Mouse (Mus musculus) erythroblast, embryonic 14.5 days (primary cell): ENCODE results near the gene Myl6.

ENCODE experiments used
- GATA1 ChIP-seq: IDR thresholded peaks from 2 replicates; pipeline ENCODE4 v1.6.1; 2012; ENCODE audit warnings: low read length, inconsistent platforms, mixed read lengths
- TAL1 ChIP-seq: IDR thresholded peaks from 3 replicates; pipeline ENCODE4 v1.6.1; 2012; ENCODE audit warnings: low read length, inconsistent platforms, mixed read lengths

DNA sequence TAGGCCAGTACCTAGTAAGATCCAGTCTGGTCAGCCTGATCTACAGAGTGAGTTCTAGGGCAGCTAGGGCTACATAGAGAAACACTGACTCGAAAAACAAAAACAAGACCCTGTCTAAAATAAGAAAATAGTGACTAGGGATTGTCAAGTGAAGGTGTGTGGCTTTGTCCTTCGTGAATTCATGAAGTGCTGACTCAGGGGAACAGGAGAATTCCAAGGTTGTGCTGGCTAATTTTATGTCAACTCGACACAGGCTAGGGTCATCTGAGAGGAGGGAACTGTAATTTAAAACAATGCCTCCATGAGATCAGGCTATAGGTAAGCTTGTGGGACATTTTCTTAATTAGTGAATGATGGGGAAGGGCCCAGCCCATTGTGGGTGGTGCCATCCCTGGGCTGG, 39.5 kb downstream of the Myl6 start:
- no peak for TF ChIP-seq GATA1
- TF ChIP-seq TAL1 = no peak
